In the genomic region with DNA sequence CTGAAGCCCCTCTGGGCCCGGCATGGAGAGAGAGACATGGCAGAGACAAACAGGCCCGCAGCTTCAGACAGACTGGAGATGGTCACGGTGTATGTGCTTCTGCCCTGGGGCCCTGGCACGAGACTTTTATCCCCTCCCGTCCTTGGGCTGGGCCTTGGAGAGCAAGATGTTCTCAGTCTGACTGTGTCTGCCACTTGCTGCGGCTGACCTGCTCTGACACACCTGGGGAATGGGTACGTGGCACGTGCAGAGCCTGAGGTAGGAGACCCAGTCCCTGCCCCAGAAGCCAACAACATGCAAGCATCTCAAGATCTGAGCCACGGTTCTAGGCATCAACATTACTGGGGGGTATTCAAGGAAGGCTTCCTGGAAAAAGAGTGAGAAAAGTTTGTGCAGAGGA, we compare ENCODE assay signal across 20 mouse cellular contexts. TPM values are rescaled to one million over a fixed set of nuclear protein-coding genes. Genes with fewer than 3 reads are reported as not detected.
"Had no signal": no experiment of that assay in that cellular context is flagged by ENCODE, and none has a peak within 500 bp of the region (broad histone marks: within the 10 kb centered on the region; RNA-seq: fewer than 3 reads in every experiment).

TSS of gene Krt78 (minus strand) at position 101 of the 400 bp plus-strand sequence.

- H3K27ac ChIP-seq: hindbrain, postnatal 0 days; intestine, embryonic 15.5 days; kidney, embryonic 15.5 days; liver, embryonic 14.5 days; midbrain, embryonic 12.5 days; neural tube, embryonic 13.5 days had no signal

- H3K9ac ChIP-seq: intestine, embryonic 15.5 days; kidney, embryonic 15.5 days; liver, embryonic 14.5 days; midbrain, embryonic 12.5 days; neural tube, embryonic 13.5 days had no signal

- ATAC-seq: hindbrain, postnatal 0 days; intestine, embryonic 15.5 days; lung, postnatal 0 days; midbrain, embryonic 16.5 days had no signal

- H3K36me3 ChIP-seq: intestine, embryonic 15.5 days; kidney, embryonic 15.5 days; midbrain, embryonic 12.5 days; neural tube, embryonic 13.5 days had no signal

- H3K27me3 ChIP-seq: intestine, embryonic 15.5 days; kidney, embryonic 15.5 days; midbrain, embryonic 12.5 days; neural tube, embryonic 13.5 days had no signal

- DNase-seq: kidney, adult 2 months; kidney, postnatal 14 days; left cerebral cortex, postnatal 4 days; right cerebral cortex, postnatal 14 days; thymus, adult 2 months; thymus, postnatal 25 days had no signal

- H3K9me3 ChIP-seq: intestine, embryonic 15.5 days; kidney, embryonic 15.5 days; midbrain, embryonic 12.5 days; neural tube, embryonic 13.5 days had no signal

- H3K4me2 ChIP-seq: intestine, embryonic 15.5 days; kidney, embryonic 15.5 days; midbrain, embryonic 12.5 days; neural tube, embryonic 13.5 days had no signal

- H3K4me1 ChIP-seq: midbrain, embryonic 12.5 days; neural tube, embryonic 13.5 days had no signal

- H3K4me3 ChIP-seq: intestine, embryonic 15.5 days; kidney, embryonic 15.5 days; midbrain, embryonic 12.5 days; neural tube, embryonic 13.5 days had no signal

RNA-seq across cellular contexts. Expression of gene Krt78, which starts in this region (rescaled TPM):
- total RNA-seq: hindbrain, postnatal 0 days; layer of hippocampus, adult 8-10 months; layer of hippocampus, postnatal 14 days; left cerebral cortex, adult 18-20 months; left cerebral cortex, postnatal 4 days; liver, adult 2 months; megakaryocyte-erythroid progenitor cell, adult 5-6 weeks had no signal
- polyA plus RNA-seq: hindbrain, postnatal 0 days; liver, adult 2 months; liver, embryonic 14.5 days; midbrain, embryonic 12.5 days; midbrain, embryonic 16.5 days; neural tube, embryonic 13.5 days; spleen, adult 2 months had no signal
